Mouse (Mus musculus) erythroblast, embryonic 14.5 days (primary cell): ENCODE data around the gene Pitpnc1.

Experiments used
- GATA1 ChIP-seq: IDR thresholded peaks from 2 replicates; pipeline ENCODE4 v1.6.1; 2012; ENCODE audit warnings: low read length, inconsistent platforms, mixed read lengths
- TAL1 ChIP-seq: IDR thresholded peaks from 3 replicates; pipeline ENCODE4 v1.6.1; 2012; ENCODE audit warnings: low read length, inconsistent platforms, mixed read lengths

DNA sequence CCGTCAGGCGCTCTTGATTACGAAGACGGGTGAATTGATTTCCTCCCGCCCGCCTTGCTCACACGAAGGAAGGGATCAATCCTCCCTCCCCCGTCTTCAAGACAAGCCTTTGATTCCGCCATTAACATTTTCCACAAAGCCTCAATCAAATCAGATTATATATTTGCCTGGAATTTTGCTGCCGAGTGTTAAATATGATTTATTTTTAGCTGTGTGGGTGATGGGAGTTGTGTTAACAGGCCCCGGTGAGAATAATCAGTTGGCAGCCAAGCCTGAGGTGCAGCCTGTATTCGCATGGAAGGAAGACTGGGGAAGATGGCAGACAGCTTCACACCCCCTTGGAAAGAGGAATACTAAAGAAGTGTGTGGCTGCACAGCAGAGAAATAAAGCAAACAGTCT, 46.3 kb downstream of the Pitpnc1 start:
- TF ChIP-seq GATA1 (no peak), TAL1 (no peak)
